Comparison of ENCODE assay signal across 8 mouse cellular contexts in genomic region chr16:21693981-21694462, GRCm38 (mm10). TPM values are rescaled to one million over a fixed set of nuclear protein-coding genes. Genes with fewer than 3 reads are reported as not detected.
DNase-seq lines count a peak whose midpoint lies in the region; ATAC-seq and TF ChIP-seq lines count a peak whose summit lies in the region.

No protein-coding gene starts in this region.

- no peak for TF ChIP-seq POLR2A in bone marrow macrophage, adult 2 months (IDR thresholded peaks at IDR 0.05; ENCODE audit: borderline replicate concordance, low read depth, low read length)

- peak; percentile 12 to 30 for DNase-seq in CD8-positive naive resting alpha-beta T cell, adult 2 months (ENCODE audit: low read depth in 2 of 2, low spot score in 2 of 2)
- DNase-seq in forebrain, embryonic 11.5 days (ENCODE audit: low spot score), result peak; percentile 77
- DNase-seq in hindbrain, embryonic 10.5 days (ENCODE audit: low spot score), result peak; percentile 75
- DNase-seq in left cerebral cortex, adult 2 months (ENCODE audit: extremely low spot score in 1 of 2, low spot score in 2 of 2), result no peak
- peak; percentile 56 for DNase-seq in lung, postnatal 36 days
- peak; percentile 38 for DNase-seq in right cerebral cortex, postnatal 14 days
- DNase-seq in testis, postnatal 14 days (ENCODE audit: low spot score), result no peak

- peak; percentile 75 for ATAC-seq in forebrain, embryonic 11.5 days (replicated peaks; ENCODE audit: low FRiP score)

- no peaks in the 10 kb centered on the region; the same call in 1 of the 2 replicates for H3K27me3 ChIP-seq in forebrain, embryonic 11.5 days (ENCODE audit: control insufficient read depth, insufficient read depth, low read length)
- peaks cover 21% of the 10 kb centered on the region; the same call in 1 of the 2 replicates for H3K27me3 ChIP-seq in hindbrain, embryonic 10.5 days (ENCODE audit: insufficient read depth, poor library complexity, severe bottlenecking)

- no peaks in the 10 kb centered on the region for H3K9me3 ChIP-seq in forebrain, embryonic 11.5 days (ENCODE audit: control insufficient read depth, low read length)
- H3K9me3 ChIP-seq in hindbrain, embryonic 10.5 days, result no peaks in the 10 kb centered on the region

- WGBS in forebrain, embryonic 11.5 days, result under 1% methylated on average over 42 of the region's 45 CpGs
- WGBS in hindbrain, embryonic 10.5 days, result under 1% methylated on average over 45 of the region's 45 CpGs

- peak overlapping the region; percentile 69 for H3K4me3 ChIP-seq in bone marrow macrophage, adult 2 months (ENCODE audit: insufficient read depth, low read length)
- H3K4me3 ChIP-seq in forebrain, embryonic 11.5 days (ENCODE audit: low read depth, low read length), result peak overlapping the region; percentile 80
- H3K4me3 ChIP-seq in hindbrain, embryonic 10.5 days, result peak overlapping the region; percentile 68
- H3K4me3 ChIP-seq in left cerebral cortex, adult 2 months, result peak overlapping the region; percentile 88

- no peak overlapping the region for H3K27ac ChIP-seq in bone marrow macrophage, adult 2 months (ENCODE audit: insufficient read depth, low read depth, low read length)
- peak overlapping the region; percentile 82 for H3K27ac ChIP-seq in forebrain, embryonic 11.5 days (ENCODE audit: low read depth, low read length)
- H3K27ac ChIP-seq in hindbrain, embryonic 10.5 days, result peak overlapping the region; percentile 95
- peak overlapping the region; percentile 94 for H3K27ac ChIP-seq in left cerebral cortex, adult 2 months

- H3K36me3 ChIP-seq in forebrain, embryonic 11.5 days (ENCODE audit: control insufficient read depth, insufficient read depth, low read length), result no peaks in the 10 kb centered on the region
- peaks cover 9% of the 10 kb centered on the region for H3K36me3 ChIP-seq in hindbrain, embryonic 10.5 days

- H3K9ac ChIP-seq in forebrain, embryonic 11.5 days (ENCODE audit: low read length), result peak overlapping the region; percentile 92

- H3K4me2 ChIP-seq in forebrain, embryonic 11.5 days (ENCODE audit: low read depth, low read length, severe bottlenecking), result peak overlapping the region; percentile 96

- no peak for TF ChIP-seq CTCF in bone marrow macrophage, adult 2 months (IDR thresholded peaks at IDR 0.05; ENCODE audit: low read depth, low read length)
- TF ChIP-seq CTCF in left cerebral cortex, adult 2 months (IDR thresholded peaks at IDR 0.05), result no peak

- intact Hi-C loops in left cerebral cortex, adult 2 months (cut with DNase I), result loop anchor here (5.0 kb wide), 2 partner anchors 77 to 167 kb away; no protein-coding TSS in a partner anchor

- peaks cover 27% of the 10 kb centered on the region for H3K4me1 ChIP-seq in bone marrow macrophage, adult 2 months (ENCODE audit: control insufficient read depth, insufficient read depth, low read length)
- peaks cover 7% of the 10 kb centered on the region; the same call in 1 of the 2 replicates for H3K4me1 ChIP-seq in forebrain, embryonic 11.5 days (replicated peaks; ENCODE audit: control insufficient read depth, insufficient read depth, low read length)
- peaks cover 48% of the 10 kb centered on the region for H3K4me1 ChIP-seq in hindbrain, embryonic 10.5 days (replicated peaks)

RNA-seq across cellular contexts. Expression of gene 2510009E07Rik, which starts 0.4 kb away (rescaled TPM):
- 24.4 and 27.0 TPM in 2 replicates for polyA plus RNA-seq in bone marrow macrophage, adult 2 months (2012; ENCODE audit: insufficient read depth, insufficient read length, missing spikeins)
- polyA plus RNA-seq in forebrain, embryonic 11.5 days (2014; fragmentation: Nextera tagmentation; extraction: Ambion mirVana), result 43.5 and 45.6 TPM in 2 replicates
- polyA plus RNA-seq in hindbrain, embryonic 10.5 days (2016; fragmentation: Nextera tagmentation; extraction: Ambion mirVana), result 32.9 and 34.0 TPM in 2 replicates
- 10 to 100 TPM; 47.8 to 56.5 TPM for total RNA-seq in left cerebral cortex, adult 2 months (2021)

Comparison
In these comparisons a context has a peak if more than half of its experiments do, and no peak if none do; other contexts are left out.
1. DNase-seq: peak in CD8-positive naive resting alpha-beta T cell, adult 2 months (2 of 2), forebrain, embryonic 11.5 days (single experiment), hindbrain, embryonic 10.5 days (single experiment), lung, postnatal 36 days (single experiment) and right cerebral cortex, postnatal 14 days (single experiment); none in left cerebral cortex, adult 2 months (0 of 2) and testis, postnatal 14 days (single experiment).
2. Peak in every context shown above with its lines, with median percentiles within 50 percentile points of each other: H3K4me3 ChIP-seq.